Mouse (Mus musculus) c-Kit-positive CD71-positive TER-119-positive erythroid progenitor cells, embryonic 14.5 days (primary cell): ENCODE data around the gene Wfdc9.
"Not testable (repeated sequence)": the region's sequence is repeated elsewhere in the genome, so short reads cannot be mapped to it uniquely, and the experiment has no call there.

Experiments
- DNase-seq: peaks from one replicate; pipeline ENCODE4 v3.0.0-alpha.2; 2013; ENCODE audit warnings: low spot score

Wfdc9 gene

GRCm38 (mm10) chr2:164619050-164619449 is 37.3 kb downstream of the Wfdc9 start:
- DNase-seq, result no peak

GRCm38 (mm10) chr2:164615386-164615785 is 41.0 kb downstream of the Wfdc9 start:
- no peak for DNase-seq

GRCm38 (mm10) chr2:164613471-164613870 is 42.9 kb downstream of the Wfdc9 start, which contains the start of the genes Wfdc6b and Wfdc8:
Gene Wfdc6b, plus strand, starts transcription at chr2:164613522.
Gene Wfdc8, minus strand, starts transcription at chr2:164613626.
- not testable (repeated sequence) for DNase-seq

- no peak for DNase-seq
Measured at GRCm38 (mm10) chr2:164608781-164609180, 47.6 kb downstream of the Wfdc9 start.

- no peak for DNase-seq
Measured at GRCm38 (mm10) chr2:164604411-164604810, 52.0 kb downstream of the Wfdc9 start.

- no peak for DNase-seq
Measured at GRCm38 (mm10) chr2:164603482-164603881, 52.9 kb downstream of the Wfdc9 start.

- no peak for DNase-seq
Measured at GRCm38 (mm10) chr2:164600179-164600578, 56.2 kb downstream of the Wfdc9 start.
